Mouse (Mus musculus) thymus, postnatal 25 days (tissue): Measurements from ENCODE around the gene Nr2f2.

Experiments used
- DNase-seq: peaks from one replicate; pipeline ENCODE4 v3.0.0; 2022

Gene Nr2f2

DNA sequence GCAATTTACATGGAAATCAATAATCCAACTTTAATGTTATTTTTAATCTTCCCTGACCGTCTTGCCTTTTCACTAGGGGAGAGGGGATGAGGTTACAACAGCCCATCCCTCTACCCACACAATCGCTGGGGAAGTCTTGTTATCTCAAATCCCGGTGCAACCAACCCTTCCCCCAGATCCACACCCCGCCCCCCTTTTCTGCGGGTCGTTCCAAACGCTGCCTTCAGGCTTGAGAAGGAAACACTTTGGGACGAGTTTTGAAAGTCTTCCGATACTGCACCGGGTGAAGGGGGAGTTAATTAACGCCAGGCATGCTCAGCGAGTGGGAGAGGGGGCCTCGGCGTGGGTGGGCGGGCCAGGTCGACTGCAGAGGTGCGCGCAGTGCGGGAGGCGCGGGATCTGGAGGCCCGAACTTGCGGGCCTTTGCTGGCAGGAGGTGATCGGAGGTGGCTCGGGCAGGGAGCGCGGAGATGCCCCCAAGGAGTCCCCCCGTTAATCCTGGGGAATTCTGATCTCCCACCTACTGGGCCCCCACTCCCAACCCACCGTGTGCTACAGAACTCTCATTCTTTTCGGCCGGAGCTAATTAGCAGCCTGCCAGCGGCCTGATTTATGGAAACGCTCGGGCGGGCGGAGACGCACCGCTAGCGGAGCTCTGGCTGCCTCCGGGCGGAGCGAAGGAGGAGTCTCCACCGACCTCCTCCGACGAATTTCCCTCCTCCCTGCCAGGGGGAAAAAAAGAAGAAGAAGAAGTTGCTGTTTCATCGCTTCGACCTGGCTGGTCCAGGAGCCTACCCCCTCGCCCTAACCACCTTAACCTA, 35.1 kb downstream of the Nr2f2 start:
- DNase-seq = no peak

DNA sequence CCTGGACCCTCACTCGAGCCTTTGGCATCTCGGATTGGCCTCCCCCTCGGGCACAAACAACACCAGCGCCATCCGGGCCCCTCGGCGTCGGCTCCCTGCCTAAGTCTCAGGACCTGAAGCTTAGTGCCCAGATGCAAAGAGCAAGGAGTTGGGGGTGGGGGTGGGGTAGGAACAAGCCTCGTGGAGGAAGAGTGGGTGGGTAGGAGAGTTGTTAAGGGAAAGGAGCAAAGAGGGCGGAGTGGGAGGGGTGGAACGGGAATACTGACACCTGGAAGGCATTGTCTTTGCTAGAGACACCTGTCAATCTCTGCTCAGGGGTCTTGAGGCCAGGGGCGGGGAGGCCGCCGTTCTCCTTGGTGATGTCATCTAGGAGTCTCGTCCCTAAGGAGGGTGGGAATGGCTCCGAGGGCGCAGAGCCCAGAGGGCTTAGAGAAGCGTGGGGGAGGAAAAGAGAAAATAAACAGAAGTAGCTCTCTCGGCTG, 35.7 kb downstream of the Nr2f2 start:
- no peak for DNase-seq

DNA sequence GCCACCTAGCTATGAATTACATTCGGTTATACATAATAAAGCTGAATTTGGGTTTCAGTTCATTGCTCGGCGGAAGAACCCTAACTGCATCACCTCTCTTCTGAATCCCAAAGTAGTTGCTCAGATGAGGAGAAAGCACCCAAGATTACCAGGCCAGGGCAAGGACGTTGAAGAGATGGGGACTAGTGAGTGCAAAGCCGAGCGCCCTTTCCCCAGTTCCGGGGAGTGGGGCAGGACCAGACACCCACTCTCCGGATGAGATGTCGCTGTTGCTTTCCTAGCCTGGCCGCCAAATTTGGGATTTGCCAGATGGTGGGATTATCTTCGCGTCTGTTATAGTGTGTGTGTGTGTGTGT, 36.4 kb downstream of the Nr2f2 start:
- DNase-seq = no peak

DNA sequence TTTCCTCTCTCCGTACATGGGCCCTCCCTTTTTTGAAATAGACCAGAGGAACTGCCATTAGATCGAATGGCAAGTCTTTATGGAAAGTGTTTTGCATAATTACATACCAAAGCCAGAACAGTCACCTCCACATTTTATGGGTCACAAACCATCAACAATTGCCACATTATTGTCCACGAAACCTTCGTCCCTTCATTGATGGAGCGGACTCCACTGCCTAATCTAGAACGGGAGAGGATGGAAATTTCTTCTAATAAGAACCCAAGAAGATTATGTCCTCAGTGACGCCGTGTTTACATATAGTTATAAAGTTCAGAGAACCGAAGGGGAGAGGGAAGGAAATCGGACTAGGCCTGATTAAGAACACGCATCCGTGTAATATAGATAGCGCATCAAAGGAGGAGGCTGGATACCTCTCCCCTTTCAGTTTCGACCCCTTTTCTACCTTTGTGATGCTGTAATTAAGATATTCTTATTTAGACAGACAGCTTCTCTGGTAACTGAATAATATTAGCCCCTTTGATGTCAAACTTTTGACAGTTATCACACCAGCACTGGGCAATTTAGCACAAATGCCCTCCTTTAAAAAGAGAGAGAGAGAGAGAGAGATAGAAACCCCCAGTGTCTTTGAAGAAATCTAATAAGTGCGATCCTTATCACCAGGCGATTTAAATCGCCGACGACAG, 36.9 kb downstream of the Nr2f2 start:
- no peak for DNase-seq

DNA sequence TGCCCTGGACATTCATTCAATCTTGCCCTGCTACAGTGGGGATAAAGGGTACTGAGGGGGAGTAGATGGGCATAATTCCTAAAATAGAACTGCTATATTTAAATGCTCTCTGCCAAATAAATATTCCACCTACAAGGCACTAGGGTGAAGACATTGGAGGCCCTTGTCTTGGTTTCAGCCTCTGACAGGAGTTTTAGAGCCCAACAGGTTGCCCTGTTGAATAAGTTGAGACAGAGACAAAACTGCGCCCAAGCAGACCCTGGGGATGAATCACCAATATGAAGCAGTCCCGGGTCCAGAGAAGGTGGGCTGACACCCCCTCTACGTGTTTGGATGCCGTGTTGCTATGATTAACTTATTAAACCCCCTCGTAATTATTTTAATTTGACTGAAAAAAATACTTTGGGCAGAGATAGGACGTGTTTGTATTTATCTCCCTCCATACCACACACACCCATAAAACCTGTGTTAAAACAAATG, 37.5 kb downstream of the Nr2f2 start:
- DNase-seq = no peak

DNA sequence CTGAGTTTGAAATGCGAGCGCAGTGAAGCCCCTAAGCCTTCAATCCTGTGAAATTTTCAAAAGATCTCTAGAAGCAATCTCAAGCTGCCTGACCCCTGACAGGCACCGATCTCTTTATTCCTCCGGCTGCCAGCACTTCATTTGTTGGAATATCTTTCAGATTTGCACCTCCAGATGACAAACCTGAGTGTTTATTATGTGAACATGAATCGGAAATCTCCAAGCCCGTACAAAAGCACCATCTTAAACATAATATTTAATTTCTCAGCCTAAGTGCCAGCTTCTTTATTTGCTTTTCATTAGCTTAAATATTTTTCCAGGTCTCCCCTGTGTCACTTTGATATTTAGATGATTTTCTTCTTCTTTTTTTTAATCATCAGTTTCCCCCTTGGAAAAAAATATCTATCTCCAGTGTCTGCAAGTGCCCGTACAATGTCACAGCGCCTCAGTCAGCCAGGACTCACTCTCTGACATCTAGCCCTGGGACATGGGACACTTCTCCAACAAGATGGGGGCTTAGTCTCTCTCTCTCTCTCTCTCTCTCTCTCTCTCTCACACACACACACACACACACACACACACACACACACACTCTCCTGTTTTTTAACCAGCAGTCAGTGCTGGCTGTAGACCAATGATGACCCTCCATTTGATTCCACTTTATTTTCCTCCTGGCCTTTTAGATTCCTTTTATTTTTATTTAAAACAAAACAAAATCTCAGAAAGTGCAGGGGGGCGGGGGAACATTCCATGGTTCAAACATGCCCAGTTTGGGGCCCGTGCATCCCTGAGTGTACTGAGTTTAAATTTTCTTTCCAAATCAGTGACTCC, 38.1 kb downstream of the Nr2f2 start:
- no peak for DNase-seq

DNA sequence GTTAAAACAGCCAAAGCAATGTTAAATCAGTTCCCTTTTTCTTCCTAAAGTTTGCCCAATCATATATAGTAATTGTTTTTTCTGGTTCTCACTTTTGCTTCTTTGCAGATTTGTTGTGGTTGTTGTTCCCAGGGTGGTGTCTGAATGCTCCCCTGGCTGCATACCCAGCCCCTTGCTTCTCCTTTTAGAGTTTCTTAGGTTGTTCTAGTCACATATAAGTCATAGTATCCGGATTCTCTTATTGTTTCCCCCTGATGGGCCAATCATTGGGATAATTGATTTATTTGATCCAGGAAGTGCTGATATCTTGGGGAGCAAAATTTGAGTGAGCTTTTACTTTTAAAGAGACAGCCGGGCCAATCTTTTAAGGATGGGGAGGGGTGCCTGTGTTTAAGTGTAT, 39.3 kb downstream of the Nr2f2 start:
- DNase-seq = no peak

GRCm38 (mm10) chr7:70326176-70327035, 40.1 kb downstream of the Nr2f2 start:
- DNase-seq = no peak

DNA sequence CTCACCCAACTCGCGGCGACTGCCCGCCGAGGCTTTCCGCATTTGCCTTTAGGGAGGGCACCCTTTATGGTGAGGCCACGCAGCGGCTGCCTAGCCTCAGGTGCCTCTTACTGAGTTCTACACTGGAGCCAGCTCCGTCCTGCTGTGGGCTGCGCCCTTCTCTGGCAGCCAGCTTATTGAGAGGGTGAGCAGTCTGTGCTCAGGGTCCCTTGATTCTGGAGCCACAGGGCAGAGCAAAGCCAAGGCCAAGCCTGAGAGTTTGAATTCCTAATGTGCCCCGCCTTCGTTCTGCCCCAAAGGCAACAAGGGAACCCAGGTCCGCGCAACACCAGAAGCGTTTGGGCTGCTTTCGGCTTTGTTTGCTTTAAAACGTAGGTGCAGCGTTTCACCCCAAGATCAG, 41.2 kb downstream of the Nr2f2 start:
- no peak for DNase-seq

GRCm38 (mm10) chr7:70324541-70324940, 42.0 kb downstream of the Nr2f2 start:
- no peak for DNase-seq

DNA sequence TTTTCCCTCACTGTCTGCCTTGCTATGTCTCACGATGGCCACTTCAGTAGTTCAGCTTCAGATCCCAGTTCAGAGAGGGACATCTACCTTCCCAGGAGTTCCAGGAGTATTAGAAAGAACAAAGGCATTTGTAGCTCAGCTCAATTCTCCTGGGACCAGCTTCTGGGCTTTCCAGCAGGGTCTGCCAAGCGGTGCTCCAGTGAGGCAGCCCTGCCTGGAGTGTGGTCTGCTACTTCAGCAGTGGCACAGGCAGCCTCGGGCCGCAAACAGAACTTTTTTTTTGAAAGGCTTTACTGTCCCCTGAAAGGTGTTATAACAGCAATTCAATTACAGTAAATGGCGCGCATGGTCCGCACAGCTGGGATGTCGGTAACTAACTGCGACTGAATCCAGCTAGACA, 42.5 kb downstream of the Nr2f2 start:
- no peak for DNase-seq

DNA sequence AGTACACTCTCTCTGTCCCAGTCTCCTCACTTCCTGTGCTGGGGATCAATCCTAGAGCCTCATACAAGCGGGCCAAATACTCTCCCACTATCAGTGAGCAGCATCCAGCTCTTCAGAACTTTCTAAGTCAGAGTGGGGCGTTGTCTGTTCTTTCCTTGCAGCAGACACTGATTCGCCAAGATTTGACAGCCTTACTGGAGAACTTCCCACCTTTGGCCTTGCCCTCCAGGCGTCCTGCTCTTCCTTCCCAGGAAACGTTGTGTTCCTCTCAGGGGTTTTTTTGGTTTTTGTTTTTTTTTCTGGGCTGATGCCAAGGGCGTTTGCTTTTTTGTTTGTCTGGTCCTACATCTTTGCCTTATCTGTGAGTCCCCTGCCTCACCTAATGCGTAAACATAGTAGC, 60.8 kb downstream of the Nr2f2 start:
- DNase-seq = no peak

DNA sequence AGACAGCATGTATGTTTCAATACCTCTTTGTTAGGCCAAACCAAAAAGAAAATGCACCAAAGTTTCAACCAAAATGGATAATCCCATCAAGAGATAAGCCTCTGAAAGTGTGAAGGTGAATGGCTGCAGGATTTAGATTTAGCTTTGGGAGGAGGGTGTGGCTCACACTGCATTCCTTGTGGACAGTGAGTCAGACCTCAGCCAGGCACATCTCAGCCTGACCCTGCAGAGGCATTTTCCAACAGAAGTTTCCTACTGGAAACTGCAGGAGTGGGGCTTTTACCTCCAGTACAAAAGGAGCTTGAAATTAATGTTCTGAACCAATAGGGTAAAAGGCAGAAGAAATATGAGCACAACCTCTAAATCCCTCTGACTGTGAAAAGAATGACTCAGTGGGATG, 62.1 kb downstream of the Nr2f2 start:
- DNase-seq = no peak
